Mouse (Mus musculus) liver, embryonic 11.5 days (tissue): Measurements from ENCODE around the gene Bach1. TPM values are rescaled to one million over a fixed set of nuclear protein-coding genes. Genes with fewer than 3 reads are reported as not detected.
A peak's percentile ranks its signal among the peaks of the same experiment; 100 is the strongest.

Experiments
- ATAC-seq: fragments of 200-750 bp; cut with Nextera tagmentation; replicated peaks from 2 replicates; pipeline ENCODE4 v1.8.0; 2017; ENCODE audit warnings: moderate number of reproducible peaks, mild to moderate bottlenecking, moderate TSS enrichment, moderate library complexity; ENCODE audit not compliant: low FRiP score
- DNase-seq: peaks from one replicate; pipeline ENCODE4 v3.0.0-alpha.2; 2017; ENCODE audit warnings: low spot score
- H3K27ac ChIP-seq: fragments of 300-500 bp; sonication (generic); 2 replicates; pipeline ENCODE4 v1.5.1; 2014; ENCODE audit warnings: mild to moderate bottlenecking, low read depth, low read length, control low read depth
- H3K27me3 ChIP-seq: fragments of 300-500 bp; sonication (generic); replicated peaks from 2 replicates; pipeline ENCODE4 v1.6.1; 2014; ENCODE audit warnings: low read length, mixed read lengths; ENCODE audit not compliant: control insufficient read depth, insufficient read depth
- H3K36me3 ChIP-seq: fragments of 300-500 bp; sonication (generic); 2 replicates; pipeline ENCODE4 v1.6.1; 2014; ENCODE audit warnings: mild to moderate bottlenecking, low read length, moderate library complexity, mixed read lengths; ENCODE audit not compliant: control insufficient read depth, insufficient read depth
- H3K4me1 ChIP-seq: fragments of 300-500 bp; sonication (generic); replicated peaks from 2 replicates; pipeline ENCODE4 v1.6.1; 2014; ENCODE audit warnings: low read length, mixed read lengths; ENCODE audit not compliant: control insufficient read depth, insufficient read depth
- H3K4me2 ChIP-seq: fragments of 300-500 bp; sonication (generic); 2 replicates; pipeline ENCODE4 v1.6.1; 2014; ENCODE audit warnings: mild to moderate bottlenecking, control low read depth, moderate library complexity
- H3K4me3 ChIP-seq: fragments of 300-500 bp; sonication (generic); 2 replicates; pipeline ENCODE4 v1.5.1; 2014; ENCODE audit warnings: low read depth, low read length, control low read depth
- H3K9ac ChIP-seq: fragments of 300-500 bp; sonication (generic); 2 replicates; pipeline ENCODE4 v1.6.1; 2014; ENCODE audit warnings: low read depth, low read length, control low read depth
- H3K9me3 ChIP-seq: fragments of 300-500 bp; sonication (generic); 2 replicates; pipeline ENCODE4 v1.6.1; 2016; ENCODE audit warnings: low read length, inconsistent platforms, mixed read lengths; ENCODE audit not compliant: control insufficient read depth
- WGBS: fragments of 180-500 bp; shearing (Covaris S2); extraction: QIAGEN DNeasy Blood & Tissue Kit; methylation state at CpG from one replicate; pipeline ENCODE4 v1.1.7; 2014; 5-methylcytosine and 5-hydroxymethylcytosine counted together
- polyA plus RNA-seq: library from polyadenylated mRNA; unstranded; fragments of >200 nt; fragmentation: Nextera tagmentation; extraction: Ambion mirVana; gene quantifications from 2 replicates; pipeline ENCODE4 v1.2.1, GENCODE M21; 2014

Gene Bach1
- polyA plus RNA-seq, 1 experiment from 2014 or later: 11.1 TPM

GRCm38 (mm10) chr16:87728703-87729102 is 30.0 kb downstream of the Bach1 start:
- Histone ChIP-seq H3K9me3 (no peaks in the 10 kb centered on the region), H3K4me1 (peaks cover 3% of the 10 kb centered on the region), H3K4me3 (no peak overlapping the region), H3K36me3 (peaks cover 19% of the 10 kb centered on the region), H3K4me2 (no peak overlapping the region), H3K27me3 (no peaks in the 10 kb centered on the region), H3K27ac (no peak overlapping the region), H3K9ac (no peak overlapping the region)
- WGBS: 85% methylated on average over 8 of the region's 8 CpGs
- DNase-seq (no peak), ATAC-seq (no peak)

- no peak overlapping the region for H3K4me3 ChIP-seq
- no peaks in the 10 kb centered on the region for H3K9me3 ChIP-seq
- WGBS: 92% methylated on average over 20 of the region's 20 CpGs
- no peak overlapping the region for H3K4me2 ChIP-seq
- H3K9ac ChIP-seq: no peak overlapping the region
- peaks cover 19% of the 10 kb centered on the region for H3K36me3 ChIP-seq
- ATAC-seq: no peak
- H3K27ac ChIP-seq: no peak overlapping the region
- no peak for DNase-seq
- H3K27me3 ChIP-seq: no peaks in the 10 kb centered on the region
- peaks cover 3% of the 10 kb centered on the region for H3K4me1 ChIP-seq
Measured at GRCm38 (mm10) chr16:87729469-87729868, 30.7 kb downstream of the Bach1 start.

GRCm38 (mm10) chr16:87734868-87735381 is 36.2 kb downstream of the Bach1 start:
- Histone ChIP-seq H3K4me2 (no peak overlapping the region), H3K36me3 (peaks cover 7% of the 10 kb centered on the region; the same call in 1 of the 2 replicates), H3K4me1 (no peaks in the 10 kb centered on the region; the same call in 1 of the 2 replicates), H3K27me3 (no peaks in the 10 kb centered on the region), H3K9ac (no peak overlapping the region), H3K9me3 (no peaks in the 10 kb centered on the region), H3K4me3 (no peak overlapping the region), H3K27ac (no peak overlapping the region)
- DNase-seq (no peak), ATAC-seq (no peak)
- 88% methylated on average over 4 of the region's 4 CpGs for WGBS

GRCm38 (mm10) chr16:87736106-87736505 is 37.4 kb downstream of the Bach1 start:
- no peak for DNase-seq
- H3K27me3 ChIP-seq: no peaks in the 10 kb centered on the region
- no peaks in the 10 kb centered on the region; the same call in 1 of the 2 replicates for H3K4me1 ChIP-seq
- H3K4me3 ChIP-seq: no peak overlapping the region
- no peaks in the 10 kb centered on the region for H3K9me3 ChIP-seq
- no peak overlapping the region for H3K4me2 ChIP-seq
- ATAC-seq: no peak
- H3K9ac ChIP-seq: no peak overlapping the region
- 86% methylated on average over 11 of the region's 11 CpGs for WGBS
- H3K27ac ChIP-seq: no peak overlapping the region
- H3K36me3 ChIP-seq: no peaks in the 10 kb centered on the region

GRCm38 (mm10) chr16:87737296-87737695 is 38.6 kb downstream of the Bach1 start:
- Histone ChIP-seq H3K9me3 (no peaks in the 10 kb centered on the region), H3K9ac (no peak overlapping the region), H3K4me1 (no peaks in the 10 kb centered on the region; the same call in 1 of the 2 replicates), H3K4me2 (no peak overlapping the region), H3K4me3 (no peak overlapping the region), H3K27me3 (no peaks in the 10 kb centered on the region), H3K27ac (no peak overlapping the region), H3K36me3 (no peaks in the 10 kb centered on the region)
- no peak for DNase-seq
- ATAC-seq: no peak
- 62% methylated on average over 8 of the region's 8 CpGs for WGBS

GRCm38 (mm10) chr16:87737842-87738639 is 39.3 kb downstream of the Bach1 start:
- H3K27me3 ChIP-seq: no peaks in the 10 kb centered on the region
- no peaks in the 10 kb centered on the region for H3K36me3 ChIP-seq
- no peak overlapping the region for H3K27ac ChIP-seq
- peak overlapping the region; percentile 51 for H3K4me2 ChIP-seq
- H3K9ac ChIP-seq: no peak overlapping the region
- ATAC-seq: peak; percentile 68
- H3K4me1 ChIP-seq: no peaks in the 10 kb centered on the region; the same call in 1 of the 2 replicates
- H3K4me3 ChIP-seq: no peak overlapping the region
- 66% methylated on average over 21 of the region's 21 CpGs for WGBS
- H3K9me3 ChIP-seq: no peaks in the 10 kb centered on the region
- DNase-seq: no peak

GRCm38 (mm10) chr16:87741034-87741715 is 42.4 kb downstream of the Bach1 start:
- Histone ChIP-seq H3K4me3 (no peak overlapping the region), H3K27me3 (no peaks in the 10 kb centered on the region), H3K9ac (no peak overlapping the region), H3K4me1 (no peaks in the 10 kb centered on the region), H3K36me3 (no peaks in the 10 kb centered on the region), H3K9me3 (no peaks in the 10 kb centered on the region), H3K4me2 (no peak overlapping the region), H3K27ac (no peak overlapping the region)
- DNase-seq (no peak), ATAC-seq (no peak)
- WGBS: 83% methylated on average over 9 of the region's 9 CpGs

GRCm38 (mm10) chr16:87743661-87744060 is 44.9 kb downstream of the Bach1 start:
- no peaks in the 10 kb centered on the region for H3K27me3 ChIP-seq
- DNase-seq (no peak), ATAC-seq (no peak)

More at GRCm38 (mm10) chr16:87743661-87744060, 44.9 kb downstream of the Bach1 start:
- Histone ChIP-seq H3K4me2 (no peak overlapping the region), H3K9ac (no peak overlapping the region), H3K4me1 (no peaks in the 10 kb centered on the region), H3K36me3 (no peaks in the 10 kb centered on the region), H3K27ac (no peak overlapping the region), H3K9me3 (no peaks in the 10 kb centered on the region), H3K4me3 (no peak overlapping the region)
- 83% methylated on average over 3 of the region's 3 CpGs for whole genome bisulfite sequencing
